Mouse (Mus musculus) cerebellum, adult 2 months (tissue): ENCODE measurements around the gene Naa35.

Source experiments
- CTCF ChIP-seq: fragments of 200-500 bp; IDR thresholded peaks from 2 replicates; pipeline ENCODE4 v1.5.1; 2011; ENCODE audit warnings: low read depth, mild to moderate bottlenecking, control low read depth, low read length, moderate library complexity, borderline replicate concordance; ENCODE audit not compliant: insufficient read depth
- POLR2A ChIP-seq: fragments of 200-500 bp; IDR thresholded peaks from 2 replicates; pipeline ENCODE4 v1.6.1; 2011; ENCODE audit warnings: low read length, control low read depth, borderline replicate concordance; ENCODE audit not compliant: insufficient read depth

- TF ChIP-seq CTCF: no peak
- no peak for TF ChIP-seq POLR2A
These were observed 36.8 kb downstream of the Naa35 start for GRCm38 (mm10) chr13:59621643-59622489.
